Mouse (Mus musculus) neutrophil, adult 5-6 weeks (primary cell): Measurements from ENCODE around the gene Rab38. TPM values are rescaled to one million over a fixed set of nuclear protein-coding genes. Genes with fewer than 3 reads are reported as not detected.

ENCODE experiments used
- ATAC-seq: fragments of 151-379, 151-347 bp; 2 replicates; pipeline ENCODE4 v1.8.0; 2017; ENCODE audit warnings: mild to moderate bottlenecking, moderate TSS enrichment; ENCODE audit not compliant: insufficient number of reproducible peaks, poor library complexity, low FRiP score, severe bottlenecking; ENCODE audit errors: extremely low read depth
- total RNA-seq: library from RNA; stranded (forward); fragments of 200-1000 nt; gene quantifications from 2 replicates; pipeline ENCODE4 v1.2.3, GENCODE M21; 2017

Gene Rab38
- total RNA-seq, 1 experiment from 2014 or later = not detected

DNA sequence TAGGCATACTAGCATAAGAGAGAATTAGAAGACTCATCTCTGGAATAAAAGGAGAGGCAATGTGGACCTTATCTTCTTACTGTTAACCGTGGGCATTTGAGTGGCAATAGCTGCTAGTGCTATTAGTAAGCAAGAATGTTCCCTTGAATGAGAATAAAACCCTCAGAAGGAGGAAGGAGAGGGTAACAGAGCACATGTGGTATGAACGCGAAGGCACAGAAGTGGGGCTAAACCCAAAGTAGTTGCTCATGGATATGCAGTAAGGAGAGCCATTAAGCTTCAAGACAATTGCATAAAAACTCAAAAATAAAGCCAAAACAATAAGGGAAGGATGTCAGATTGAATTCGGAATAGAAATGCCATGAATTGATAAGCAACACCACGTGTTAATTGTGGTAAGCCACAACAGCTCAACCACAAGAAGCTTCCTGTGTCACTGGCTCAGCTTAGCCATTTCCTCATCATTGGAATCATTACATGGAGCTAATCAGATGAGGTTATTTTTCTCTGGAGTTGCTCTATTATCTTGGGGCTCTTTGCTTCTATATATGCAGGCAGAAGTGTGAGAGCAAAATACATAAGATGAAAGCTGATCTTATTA lies 72.2 kb downstream of the Rab38 start:
- ATAC-seq = no peak

DNA sequence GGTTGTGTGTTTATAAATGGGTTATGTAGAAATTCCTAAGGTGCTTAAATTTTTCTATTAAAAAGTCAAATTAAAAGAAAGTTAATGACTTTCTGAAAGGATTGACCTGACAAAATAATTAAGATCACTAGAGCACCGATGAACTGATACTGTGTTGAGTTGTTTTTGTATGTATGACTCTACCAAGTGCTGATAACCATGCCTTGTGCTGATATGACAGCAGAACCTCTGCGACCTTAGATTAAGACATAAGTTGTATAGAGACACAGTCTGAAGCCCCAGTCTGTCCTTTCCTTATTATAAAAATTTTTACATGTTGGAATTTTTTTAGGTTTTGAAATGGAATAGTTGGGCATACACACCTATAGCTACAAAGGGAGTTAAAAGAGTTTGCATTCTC lies 79.7 kb downstream of the Rab38 start:
- no peak for ATAC-seq

DNA sequence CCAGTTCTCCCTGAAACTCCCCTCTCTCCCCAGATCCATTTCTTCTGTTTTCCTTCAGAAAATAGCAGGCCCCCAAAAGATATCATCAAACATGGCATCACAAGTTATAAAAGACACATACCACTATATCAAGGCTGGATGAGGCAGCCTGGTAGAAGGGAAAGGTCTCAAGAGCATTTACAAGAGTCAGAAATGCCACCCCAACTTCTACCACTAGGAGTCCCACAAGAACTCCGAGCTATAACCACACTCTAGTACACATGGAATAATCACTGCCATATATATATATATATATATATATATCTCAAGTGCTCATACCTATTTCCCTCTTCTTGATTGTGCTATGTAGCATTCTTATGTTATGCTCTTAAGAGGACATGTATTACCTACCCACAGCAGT lies 92.4 kb downstream of the Rab38 start:
- ATAC-seq = no peak

DNA sequence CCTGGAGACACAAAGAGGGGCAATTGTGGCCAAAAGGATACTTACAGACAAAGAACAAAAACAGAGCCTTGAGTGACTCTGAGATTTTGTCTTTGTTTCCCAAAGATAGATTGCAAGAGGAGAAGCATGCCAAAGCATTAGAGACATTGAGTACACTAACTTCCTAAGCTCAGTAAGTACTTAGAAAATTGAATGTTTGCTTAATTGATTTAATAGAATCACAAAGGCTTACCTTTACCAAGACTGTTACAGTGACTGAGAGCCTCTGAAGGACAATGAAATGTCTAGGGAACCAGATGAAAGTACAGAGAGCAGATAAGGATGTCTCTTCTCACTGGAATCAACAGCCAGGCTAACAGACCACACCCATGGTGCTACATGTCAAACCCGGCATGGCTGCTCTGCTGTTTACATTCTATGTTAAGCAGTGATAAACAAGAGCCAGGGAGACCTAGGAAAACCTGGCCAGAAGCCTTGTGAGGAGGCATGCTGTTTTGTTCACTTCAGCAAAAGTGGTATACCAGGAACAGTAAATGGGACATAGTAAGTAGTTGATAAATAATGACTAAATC lies 97.1 kb downstream of the Rab38 start:
- ATAC-seq = no peak

GRCm38 (mm10) chr7:88536127-88536531 lies 106.1 kb downstream of the Rab38 start:
- ATAC-seq = no peak

DNA sequence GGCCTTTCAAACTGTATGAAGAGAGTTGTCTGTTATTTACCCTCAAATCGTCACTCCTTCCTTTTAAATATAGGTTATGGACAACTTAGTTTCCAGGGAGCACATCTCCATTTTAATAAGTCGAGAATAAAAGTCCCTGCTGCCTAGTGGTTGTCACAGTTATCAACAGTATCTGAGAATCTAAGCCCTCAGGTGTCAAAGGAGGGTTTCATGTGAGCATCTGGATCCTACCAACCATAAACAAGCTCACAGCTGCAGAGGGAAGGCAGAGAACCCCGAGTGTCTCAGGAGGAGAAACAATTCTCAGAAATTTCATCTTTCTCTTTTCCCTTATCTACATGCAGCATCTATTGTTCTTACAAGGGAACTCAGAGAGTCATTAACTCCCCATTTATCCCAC lies 106.7 kb downstream of the Rab38 start:
- no peak for ATAC-seq

Other genes with a start within 250 kb of the Rab38 start
- gene Ctsc, start 152.2 kb upstream of the Rab38 start, total RNA-seq = 146 and 151 TPM in 2 replicates